Mouse (Mus musculus) hindbrain, embryonic 16.5 days (tissue): ENCODE measurements around the gene Arfgap2. TPM values are rescaled to one million over a fixed set of nuclear protein-coding genes. Genes with fewer than 3 reads are reported as not detected.
A peak's percentile ranks its signal among the peaks of the same experiment; 100 is the strongest.
"Not testable (repeated sequence)": the region's sequence is repeated elsewhere in the genome, so short reads cannot be mapped to it uniquely, and the experiment has no call there.

Experiments used
- ATAC-seq: fragments of 200-750 bp; cut with Nextera tagmentation; 2 replicates; pipeline ENCODE4 v1.8.0; 2017; ENCODE audit warnings: moderate TSS enrichment, moderate library complexity
- H3K27ac ChIP-seq: fragments of 300-500 bp; sonication (generic); 2 replicates; pipeline ENCODE4 v1.5.1; 2014; ENCODE audit warnings: low read depth, mild to moderate bottlenecking, control low read depth, low read length, moderate library complexity
- H3K27me3 ChIP-seq: fragments of 300-500 bp; sonication (generic); replicated peaks from 2 replicates; pipeline ENCODE4 v1.6.1; 2014; ENCODE audit warnings: low read length; ENCODE audit not compliant: control insufficient read depth, insufficient read depth
- H3K36me3 ChIP-seq: fragments of 300-500 bp; sonication (generic); 2 replicates; pipeline ENCODE4 v1.6.1; 2014; ENCODE audit warnings: mild to moderate bottlenecking, low read length, moderate library complexity, mixed read lengths; ENCODE audit not compliant: control insufficient read depth, insufficient read depth
- H3K4me1 ChIP-seq: fragments of 300-500 bp; sonication (generic); 2 replicates; pipeline ENCODE4 v1.6.1; 2014; ENCODE audit warnings: low read depth, low read length; ENCODE audit not compliant: control insufficient read depth, insufficient read depth
- H3K4me2 ChIP-seq: fragments of 300-500 bp; sonication (generic); 2 replicates; pipeline ENCODE4 v1.6.1; 2014; ENCODE audit warnings: mild to moderate bottlenecking, low read length, control low read depth, moderate library complexity
- H3K4me3 ChIP-seq: fragments of 300-500 bp; sonication (generic); 2 replicates; pipeline ENCODE4 v1.5.1; 2014; ENCODE audit warnings: mild to moderate bottlenecking, low read length, control low read depth, moderate library complexity
- H3K9ac ChIP-seq: fragments of 300-500 bp; sonication (generic); 2 replicates; pipeline ENCODE4 v1.6.1; 2014; ENCODE audit warnings: low read depth, mild to moderate bottlenecking, control low read depth, low read length, moderate library complexity
- H3K9me3 ChIP-seq: fragments of 300-500 bp; sonication (generic); 2 replicates; pipeline ENCODE4 v1.6.1; 2014; ENCODE audit warnings: mild to moderate bottlenecking, low read length, moderate library complexity; ENCODE audit not compliant: control insufficient read depth
- WGBS: fragments of 180-500 bp; shearing (Covaris S2); extraction: QIAGEN DNeasy Blood & Tissue Kit; methylation state at CpG from one replicate; pipeline ENCODE4 v1.1.7; 2014; 5-methylcytosine and 5-hydroxymethylcytosine counted together
- polyA plus RNA-seq: library from polyadenylated mRNA; unstranded; fragments of >200 nt; fragmentation: Nextera tagmentation; extraction: Ambion mirVana; gene quantifications from 2 replicates; pipeline ENCODE4 v1.2.1, GENCODE M21; 2015

Arfgap2 gene
- 61.2 and 67.7 TPM in 2 replicates for polyA plus RNA-seq

- Histone ChIP-seq H3K4me1 (peaks cover 15% of the 10 kb centered on the region), H3K4me2 (peak within 1 kb of the TSS; percentile 90), H3K4me3 (peak within 1 kb of the TSS; percentile 81), H3K36me3 (peaks cover 23% of the 10 kb centered on the region), H3K27me3 (no peaks in the 10 kb centered on the region), H3K9me3 (no peaks in the 10 kb centered on the region), H3K27ac (peak within 1 kb of the TSS; percentile 95), H3K9ac (peak within 1 kb of the TSS; percentile 95)
- WGBS, result 2% methylated on average over 71 of the region's 72 CpGs
- peak; percentile 99 for ATAC-seq
Measured at GRCm38 (mm10) chr2:91264711-91265681, at the start of gene Arfgap2. Gene Arfgap2, plus strand, starts transcription at chr2:91264974.

- Histone ChIP-seq H3K36me3 (peaks cover 4% of the 10 kb centered on the region), H3K4me1 (no peaks in the 10 kb centered on the region), H3K4me3 (no peak overlapping the region), H3K9me3 (no peaks in the 10 kb centered on the region), H3K27ac (0 out of 2 replicates have a peak overlapping the region, but pooled peaks have one; percentile 17), H3K27me3 (no peaks in the 10 kb centered on the region), H3K4me2 (no peak overlapping the region), H3K9ac (no peak overlapping the region)
- ATAC-seq, result peak; percentile 56; the same call in 1 of the 2 replicates
- 44% methylated on average over 4 of the region's 4 CpGs for WGBS
Measured at GRCm38 (mm10) chr2:91217032-91217431, 47.7 kb upstream of the Arfgap2 start.

- no peaks in the 10 kb centered on the region for H3K9me3 ChIP-seq
- 96% methylated on average over 3 of the region's 3 CpGs for WGBS
- no peak overlapping the region for H3K4me3 ChIP-seq
Measured at GRCm38 (mm10) chr2:91220501-91220900, 44.3 kb upstream of the Arfgap2 start.

GRCm38 (mm10) chr2:91223614-91224013, 41.2 kb upstream of the Arfgap2 start:
- Histone ChIP-seq H3K36me3 (no peaks in the 10 kb centered on the region), H3K27me3 (no peaks in the 10 kb centered on the region), H3K9me3 (no peaks in the 10 kb centered on the region), H3K4me3 (no peak overlapping the region), H3K27ac (no peak overlapping the region), H3K4me2 (no peak overlapping the region), H3K9ac (no peak overlapping the region), H3K4me1 (no peaks in the 10 kb centered on the region)
- no peak for ATAC-seq
- 79% methylated on average over 2 of the region's 2 CpGs for WGBS

More at GRCm38 (mm10) chr2:91220501-91220900, 44.3 kb upstream of the Arfgap2 start:
- ATAC-seq, result no peak
- H3K36me3 ChIP-seq, result no peaks in the 10 kb centered on the region; the same call in 1 of the 2 replicates
- H3K4me1 ChIP-seq, result no peaks in the 10 kb centered on the region
- H3K27ac ChIP-seq, result no peak overlapping the region
- H3K27me3 ChIP-seq, result no peaks in the 10 kb centered on the region
- no peak overlapping the region for H3K9ac ChIP-seq
- H3K4me2 ChIP-seq, result no peak overlapping the region

DNA sequence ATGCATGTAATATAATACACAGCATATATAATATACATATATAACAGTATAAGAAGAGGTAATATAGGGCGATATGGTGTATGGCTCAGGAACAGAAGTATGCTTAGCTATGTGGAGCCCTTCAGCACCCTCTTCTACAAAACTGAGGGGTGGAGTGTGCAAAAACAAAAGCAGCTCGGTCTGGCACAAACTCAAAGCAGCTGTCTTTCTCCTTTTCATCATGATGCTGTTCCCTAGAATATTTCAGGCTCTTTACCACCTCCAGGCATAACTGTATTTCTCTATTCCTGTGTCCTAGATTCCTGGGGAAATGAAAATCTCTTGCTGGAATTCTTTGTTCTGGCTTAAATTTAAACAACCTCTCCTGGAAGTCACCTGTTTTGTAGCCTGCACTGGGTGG, 35.0 kb upstream of the Arfgap2 start:
- Histone ChIP-seq H3K9me3 (no peaks in the 10 kb centered on the region), H3K27me3 (no peaks in the 10 kb centered on the region), H3K4me2 (no peak overlapping the region), H3K9ac (no peak overlapping the region), H3K27ac (no peak overlapping the region), H3K36me3 (no peaks in the 10 kb centered on the region), H3K4me3 (no peak overlapping the region), H3K4me1 (no peaks in the 10 kb centered on the region)
- WGBS, result 78% methylated on average over 2 of the region's 2 CpGs
- no peak for ATAC-seq

DNA sequence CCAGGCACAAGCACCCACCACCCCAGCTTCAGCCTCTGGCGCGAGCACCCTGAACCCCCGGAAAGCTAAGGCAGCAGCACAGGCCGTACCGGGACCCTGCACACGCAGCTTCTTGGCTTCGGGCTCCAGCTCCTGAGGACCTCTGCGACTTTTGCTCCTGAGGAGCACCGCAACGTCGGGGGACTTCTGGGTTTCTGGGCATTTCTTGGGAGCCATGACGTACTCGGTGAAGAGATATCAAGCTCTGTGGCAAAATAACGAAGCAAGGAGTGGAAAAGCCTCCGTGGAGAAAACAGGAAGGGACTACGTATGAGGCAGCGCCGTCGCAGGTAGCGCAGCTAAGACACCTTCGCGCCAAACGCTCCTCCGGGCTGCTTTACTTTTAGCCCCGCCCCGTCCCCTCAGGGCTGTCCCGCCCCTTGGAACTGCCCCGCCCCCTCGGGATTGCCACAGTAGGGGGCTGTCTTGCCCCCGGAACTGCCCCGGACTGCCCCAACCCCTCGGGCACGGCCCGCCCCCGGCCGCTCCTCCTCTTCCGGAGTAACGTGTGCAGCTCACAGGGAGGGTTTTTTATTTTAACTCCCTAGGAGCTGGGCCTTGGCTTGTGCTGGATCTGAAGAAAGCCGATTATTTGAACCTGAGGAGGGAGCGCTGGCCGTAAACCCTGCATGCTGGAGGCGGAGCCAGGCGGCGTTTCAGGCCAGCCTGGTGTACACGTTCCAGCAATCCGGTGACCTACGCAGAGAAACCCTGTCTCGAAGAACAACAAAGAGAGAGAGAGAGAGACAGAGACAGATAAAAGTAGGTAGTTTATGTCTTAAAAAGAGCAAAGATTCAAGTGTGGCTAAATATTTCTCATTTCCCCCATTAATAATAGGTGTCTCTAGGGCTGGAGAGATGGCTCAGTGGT, 27.9 kb upstream of the Arfgap2 start, which contains the start of gene Ddb2:
Gene Ddb2 (minus strand): TSS at position 382 of the 910 bp plus-strand sequence.
- H3K36me3 ChIP-seq, result no peaks in the 10 kb centered on the region
- H3K9ac ChIP-seq, result peak within 1 kb of the TSS; percentile 73
- H3K27ac ChIP-seq, result peak within 1 kb of the TSS; percentile 84
- H3K4me2 ChIP-seq, result peak within 1 kb of the TSS; percentile 72
- H3K9me3 ChIP-seq, result no peaks in the 10 kb centered on the region
- H3K4me3 ChIP-seq, result peak within 1 kb of the TSS; percentile 73
- no peaks in the 10 kb centered on the region for H3K27me3 ChIP-seq
- under 1% methylated on average over 48 of the region's 48 CpGs for WGBS
- H3K4me1 ChIP-seq, result peaks cover 4% of the 10 kb centered on the region
- peak; percentile 99 for ATAC-seq

- peak overlapping the region; percentile 72 for H3K4me2 ChIP-seq
- not testable (repeated sequence) for H3K9ac ChIP-seq, H3K4me1 ChIP-seq, H3K9me3 ChIP-seq, H3K27me3 ChIP-seq, H3K36me3 ChIP-seq
- H3K27ac ChIP-seq, result peak overlapping the region; percentile 84
- H3K4me3 ChIP-seq, result peak overlapping the region; percentile 73
- ATAC-seq, result peak; percentile 69
- 26% methylated on average over 4 of the region's 4 CpGs for WGBS
Measured at GRCm38 (mm10) chr2:91237511-91238080, 27.2 kb upstream of the Arfgap2 start.

DNA sequence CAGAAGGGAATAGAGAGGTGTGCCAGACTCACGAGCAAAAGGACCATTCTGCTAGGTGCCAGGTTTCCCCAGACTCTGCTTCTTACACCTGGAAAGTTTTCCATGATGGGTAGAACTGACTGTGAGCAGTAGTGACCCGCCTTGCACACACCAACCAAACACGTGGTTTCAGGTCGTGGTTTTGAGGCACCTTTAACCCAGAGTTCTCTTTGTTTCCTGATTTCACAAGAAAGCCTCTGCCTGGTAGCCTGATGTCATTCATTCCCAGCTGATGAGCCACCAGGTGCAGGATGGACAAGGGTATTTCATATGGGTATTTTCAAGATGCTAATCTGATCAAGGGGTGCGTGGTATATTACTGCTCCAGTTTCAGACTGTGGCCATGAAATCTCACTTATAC, 22.2 kb upstream of the Arfgap2 start:
- Histone ChIP-seq H3K4me1 (no peaks in the 10 kb centered on the region), H3K4me3 (no peak overlapping the region), H3K4me2 (no peak overlapping the region), H3K27ac (no peak overlapping the region), H3K9me3 (no peaks in the 10 kb centered on the region), H3K27me3 (no peaks in the 10 kb centered on the region), H3K36me3 (no peaks in the 10 kb centered on the region), H3K9ac (no peak overlapping the region)
- WGBS, result 77% methylated on average over 5 of the region's 5 CpGs
- ATAC-seq, result no peak
